Mouse (Mus musculus) C2C12 (cell line): Measurements from ENCODE around the gene Gm3625. TPM values are rescaled to one million over a fixed set of nuclear protein-coding genes. Genes with fewer than 3 reads are reported as not detected.

Source experiments
- H3K27me3 ChIP-seq: one replicate; pipeline ENCODE4 v1.6.1; 2011; ENCODE audit not compliant: control insufficient read depth, insufficient read depth, insufficient read length
- H3K36me3 ChIP-seq: one replicate; pipeline ENCODE4 v1.6.1; 2011; ENCODE audit not compliant: control insufficient read depth, insufficient read depth
- H3K4me3 ChIP-seq: one replicate; pipeline ENCODE4 v1.5.1; 2011; ENCODE audit warnings: mild to moderate bottlenecking, control low read depth; ENCODE audit not compliant: poor library complexity, insufficient read depth, severe bottlenecking
- H3K79me2 ChIP-seq: one replicate; pipeline ENCODE4 v1.6.1; 2011; ENCODE audit not compliant: control insufficient read depth, insufficient read depth
- H3K79me3 ChIP-seq: one replicate; pipeline ENCODE4 v1.6.1; 2011; ENCODE audit warnings: low read depth, control low read depth
- H3ac ChIP-seq: one replicate; pipeline ENCODE3; 2011; ENCODE audit warnings: low read depth; ENCODE audit not compliant: control insufficient read depth, insufficient read length
- CEBPB ChIP-seq: IDR thresholded peaks from one replicate; pipeline ENCODE4 v1.6.1; 2011; ENCODE audit warnings: low read depth, mild to moderate bottlenecking, control low read depth, moderate library complexity
- CTCF ChIP-seq: IDR thresholded peaks from one replicate; pipeline ENCODE4 v1.5.1; 2011; ENCODE audit not compliant: control insufficient read depth, insufficient read depth, insufficient read length
- FOSL1 ChIP-seq: IDR thresholded peaks from one replicate; pipeline ENCODE4 v1.8.0; 2011; ENCODE audit warnings: mild to moderate bottlenecking, low read length; ENCODE audit not compliant: poor library complexity, insufficient read depth, severe bottlenecking
- MAX ChIP-seq: IDR thresholded peaks from one replicate; pipeline ENCODE4 v1.6.1; 2011; ENCODE audit warnings: mild to moderate bottlenecking, control low read depth
- MYOD1 ChIP-seq: IDR thresholded peaks from one replicate; pipeline ENCODE4 v1.6.1; 2011; ENCODE audit warnings: low read depth; ENCODE audit not compliant: control insufficient read depth, insufficient read length
- MYOG ChIP-seq: IDR thresholded peaks from one replicate; pipeline ENCODE4 v1.6.1; 2011; ENCODE audit not compliant: control insufficient read depth, insufficient read length; ENCODE audit errors: extremely low read depth
- USF1 ChIP-seq: IDR thresholded peaks from one replicate; pipeline ENCODE4 v1.6.1; 2011; ENCODE audit warnings: low read depth, mild to moderate bottlenecking, control low read depth, moderate library complexity
- long read RNA-seq, 2 experiments: library from polyadenylated mRNA; unstranded; transcript quantifications; one replicate each; pipeline ENCODE4 v2.0.0; 2019 to 2020
- polyA plus RNA-seq: library from polyadenylated mRNA; unstranded; fragments of >200 nt; fragmentation: generic; extraction: Trizol; gene quantifications from one replicate; pipeline ENCODE4 v1.2.1, GENCODE M21; 2012; ENCODE audit warnings: missing spikeins

The Gm3625 gene
- polyA plus RNA-seq, result not detected
- long read RNA-seq, experiment 1, result 0 reads
- long read RNA-seq, experiment 2, result 0 reads

GRCm38 (mm10) chr12:4592541-4593165 is at the start of gene Gm3625, which contains the start of gene Itsn2:
Gene Gm3625, minus strand, starts transcription at chr12:4592927.
Gene Itsn2, plus strand, starts transcription at chr12:4592638.
- no peaks in the 10 kb centered on the region for H3K36me3 ChIP-seq
- peak within 1 kb of the TSS; percentile 61 for H3K4me3 ChIP-seq
- peak within 1 kb of the TSS; percentile 81 for H3ac ChIP-seq
- no peak for TF ChIP-seq CEBPB
- TF ChIP-seq FOSL1, result no peak
- no peak for TF ChIP-seq MAX
- TF ChIP-seq USF1, result no peak
- no peak for TF ChIP-seq MYOG
- no peak for TF ChIP-seq MYOD1
- no peak for TF ChIP-seq CTCF
- peaks cover 28% of the 10 kb centered on the region for H3K79me3 ChIP-seq
- peaks cover 46% of the 10 kb centered on the region for H3K79me2 ChIP-seq
- H3K27me3 ChIP-seq, result no peaks in the 10 kb centered on the region

- H3K4me3 ChIP-seq, result no peak overlapping the region
- H3K79me3 ChIP-seq, result no peaks in the 10 kb centered on the region
- H3K36me3 ChIP-seq, result peaks cover 74% of the 10 kb centered on the region
- H3K27me3 ChIP-seq, result no peaks in the 10 kb centered on the region
- no peak overlapping the region for H3ac ChIP-seq
- TF ChIP-seq MYOD1, result no peak
- TF ChIP-seq FOSL1, result no peak
- no peaks in the 10 kb centered on the region for H3K79me2 ChIP-seq
Observed at GRCm38 (mm10) chr12:4640737-4641136, 48.0 kb upstream of the Gm3625 start.

GRCm38 (mm10) chr12:4638438-4638837 is 45.7 kb upstream of the Gm3625 start:
- Histone ChIP-seq H3K27me3 (no peaks in the 10 kb centered on the region), H3K36me3 (peaks cover 81% of the 10 kb centered on the region), H3K4me3 (no peak overlapping the region), H3K79me2 (no peaks in the 10 kb centered on the region), H3K79me3 (no peaks in the 10 kb centered on the region), H3ac (no peak overlapping the region)
- TF ChIP-seq MYOD1, result no peak
- TF ChIP-seq CEBPB, result no peak
- no peak for TF ChIP-seq USF1
- TF ChIP-seq FOSL1, result no peak
- no peak for TF ChIP-seq CTCF
- TF ChIP-seq MAX, result no peak
- no peak for TF ChIP-seq MYOG

- H3K4me3 ChIP-seq, result no peak overlapping the region
- TF ChIP-seq CEBPB (no peak), CTCF (no peak), MYOD1 (no peak), MAX (no peak), USF1 (no peak), FOSL1 (no peak), MYOG (no peak)
- H3K36me3 ChIP-seq, result peaks cover 71% of the 10 kb centered on the region
- no peaks in the 10 kb centered on the region for H3K27me3 ChIP-seq
- no peaks in the 10 kb centered on the region for H3K79me3 ChIP-seq
- H3K79me2 ChIP-seq, result no peaks in the 10 kb centered on the region
- no peak overlapping the region for H3ac ChIP-seq
Observed at GRCm38 (mm10) chr12:4632957-4633356, 40.2 kb upstream of the Gm3625 start.

GRCm38 (mm10) chr12:4624201-4624600 is 31.5 kb upstream of the Gm3625 start:
- Histone ChIP-seq H3K27me3 (no peaks in the 10 kb centered on the region), H3K79me3 (peaks cover 2% of the 10 kb centered on the region), H3K4me3 (no peak overlapping the region), H3K79me2 (peaks cover 4% of the 10 kb centered on the region), H3ac (no peak overlapping the region), H3K36me3 (peaks cover 15% of the 10 kb centered on the region)
- TF ChIP-seq USF1 (no peak), MYOD1 (no peak), FOSL1 (no peak), MAX (no peak), MYOG (no peak), CTCF (no peak), CEBPB (no peak)

GRCm38 (mm10) chr12:4614722-4615121 is 22.0 kb upstream of the Gm3625 start:
- no peaks in the 10 kb centered on the region for H3K27me3 ChIP-seq
- peaks cover 9% of the 10 kb centered on the region for H3K79me3 ChIP-seq
- peaks cover 44% of the 10 kb centered on the region for H3K79me2 ChIP-seq
- H3ac ChIP-seq, result no peak overlapping the region
- TF ChIP-seq CEBPB (no peak), CTCF (no peak), MYOG (no peak), FOSL1 (no peak), USF1 (no peak), MYOD1 (no peak), MAX (no peak)
- peaks cover 3% of the 10 kb centered on the region for H3K36me3 ChIP-seq
- H3K4me3 ChIP-seq, result no peak overlapping the region
